Mouse (Mus musculus) left cerebral cortex, adult 11 months (tissue): ENCODE data around the gene Ergic3.

Experiments used
- DNase-seq: peaks from one replicate; pipeline ENCODE4 v3.0.0; 2022; ENCODE audit warnings: low spot score

Ergic3 gene

DNA sequence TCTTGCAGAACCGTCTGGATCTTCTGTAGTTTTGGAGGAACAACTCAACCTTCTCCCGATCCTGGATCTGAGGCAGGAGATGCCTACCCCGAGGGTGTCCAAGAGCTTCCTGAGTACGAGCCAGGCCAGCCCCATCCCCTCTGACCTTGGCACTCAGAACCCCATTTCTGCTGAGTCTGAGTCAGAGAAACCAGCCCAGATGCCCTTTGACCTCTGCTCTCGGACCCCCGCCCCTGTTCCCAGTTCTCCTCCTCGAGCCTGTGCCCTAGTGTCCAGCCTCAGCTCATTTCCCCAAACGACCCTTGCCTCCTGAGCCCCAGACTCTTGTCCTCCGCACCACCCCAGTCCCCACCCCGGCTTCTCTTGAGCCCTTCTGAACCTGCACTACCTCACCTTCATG lies 58.3 kb downstream of the Ergic3 start:
- DNase-seq: no peak
